Mouse (Mus musculus): ENCODE measurements around the gene Gm5105.

- TF ChIP-seq CTCF (IDR thresholded peaks at IDR 0.05; ENCODE audit: borderline replicate concordance, insufficient read depth, low read depth, low read length) (no peak), POLR2A (IDR thresholded peaks at IDR 0.05; ENCODE audit: borderline replicate concordance, insufficient read depth, low read length) (no peak)
These were observed 13.2 kb downstream of the Gm5105 start for GRCm38 (mm10) chr3:138053969-138054368.

Measured in cerebellum, adult 2 months (tissue).